Mouse (Mus musculus) CD4-positive, CD25-positive, alpha-beta regulatory T cell, adult 2 months (primary cell): ENCODE data around the gene Ank2.
A peak's percentile ranks its signal among the peaks of the same experiment; 100 is the strongest.
"Not testable (repeated sequence)": the region's sequence is repeated elsewhere in the genome, so short reads cannot be mapped to it uniquely, and the experiment has no call there.

Source experiments
- DNase-seq: peaks from one replicate; pipeline ENCODE4 v3.0.0-alpha.2; 2012; ENCODE audit warnings: low read depth, low spot score

Ank2 gene

GRCm38 (mm10) chr3:127355252-127355651, 143.9 kb downstream of the Ank2 start:
- no peak for DNase-seq

- no peak for DNase-seq
These were observed 148.4 kb downstream of the Ank2 start for GRCm38 (mm10) chr3:127350602-127351362.

- no peak for DNase-seq
These were observed 150.2 kb downstream of the Ank2 start for GRCm38 (mm10) chr3:127348926-127349325.

- DNase-seq: no peak
These were observed 153.2 kb downstream of the Ank2 start for GRCm38 (mm10) chr3:127345860-127346459.

- DNase-seq: no peak
These were observed 157.8 kb downstream of the Ank2 start for GRCm38 (mm10) chr3:127341300-127341699.

- DNase-seq: no peak
These were observed 164.3 kb downstream of the Ank2 start for GRCm38 (mm10) chr3:127334876-127335275.

- DNase-seq: no peak
These were observed 167.6 kb downstream of the Ank2 start for GRCm38 (mm10) chr3:127331562-127331961.

GRCm38 (mm10) chr3:127326355-127326754, 172.8 kb downstream of the Ank2 start:
- DNase-seq: no peak

- peak; percentile 54 for DNase-seq
These were observed 176.3 kb downstream of the Ank2 start for GRCm38 (mm10) chr3:127322870-127323269.

GRCm38 (mm10) chr3:127321645-127322044, 177.5 kb downstream of the Ank2 start:
- no peak for DNase-seq

GRCm38 (mm10) chr3:127321031-127321430, 178.1 kb downstream of the Ank2 start:
- DNase-seq: not testable (repeated sequence)

GRCm38 (mm10) chr3:127320311-127320710, 178.8 kb downstream of the Ank2 start:
- DNase-seq: no peak

GRCm38 (mm10) chr3:127317641-127318040, 181.5 kb downstream of the Ank2 start:
- no peak for DNase-seq

- DNase-seq: no peak
These were observed 182.4 kb downstream of the Ank2 start for GRCm38 (mm10) chr3:127316717-127317116.

GRCm38 (mm10) chr3:127311521-127311920, 187.6 kb downstream of the Ank2 start:
- DNase-seq: no peak

- no peak for DNase-seq
These were observed 189.1 kb downstream of the Ank2 start for GRCm38 (mm10) chr3:127310079-127310478.

- DNase-seq: no peak
These were observed 195.1 kb downstream of the Ank2 start for GRCm38 (mm10) chr3:127303957-127304553.

GRCm38 (mm10) chr3:127303041-127303440, 196.1 kb downstream of the Ank2 start:
- DNase-seq: no peak

- no peak for DNase-seq
These were observed 198.4 kb downstream of the Ank2 start for GRCm38 (mm10) chr3:127300790-127301189.

- no peak for DNase-seq
These were observed 203.2 kb downstream of the Ank2 start for GRCm38 (mm10) chr3:127295921-127296320.

- no peak for DNase-seq
These were observed 204.4 kb downstream of the Ank2 start for GRCm38 (mm10) chr3:127294610-127295349.

- DNase-seq: no peak
These were observed 205.1 kb downstream of the Ank2 start for GRCm38 (mm10) chr3:127294079-127294478.
